Mouse (Mus musculus): Measurements from ENCODE around the gene Sbk1.

DNA sequence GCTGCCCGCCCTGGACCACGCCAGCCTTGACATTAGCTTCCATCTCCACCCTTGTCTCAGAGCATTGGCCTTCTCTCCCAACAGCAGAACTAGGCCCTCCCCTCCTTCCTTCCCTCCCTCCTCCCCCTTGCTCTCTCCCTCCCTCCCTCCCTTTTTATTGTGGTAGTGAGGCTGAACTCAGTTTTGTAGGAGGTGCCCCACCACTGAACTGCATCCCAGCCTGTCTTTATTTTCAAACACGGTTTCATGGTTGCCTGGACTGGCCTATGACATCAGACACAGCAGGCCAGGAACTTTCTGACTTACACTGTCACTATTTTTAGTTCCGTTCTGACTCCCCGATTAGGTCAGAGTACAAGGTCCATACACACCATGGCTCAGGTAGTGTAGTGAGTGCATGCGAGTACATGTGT, 67.8 kb downstream of the Sbk1 start:
- no peak for TF ChIP-seq EP300 (IDR thresholded peaks at IDR 0.05; ENCODE audit: low read depth)
- no peak for TF ChIP-seq CTCF (IDR thresholded peaks at IDR 0.05; ENCODE audit: low read depth)
